8 mouse cellular contexts compared by ENCODE assay signal in genomic region chr3:51673408-51674086, GRCm38 (mm10). TPM values are rescaled to one million over a fixed set of nuclear protein-coding genes. Genes with fewer than 3 reads are reported as not detected.
A peak's percentile ranks its signal among the peaks of the same experiment; 100 is the strongest.
DNase-seq lines count a peak whose midpoint lies in the region; ATAC-seq lines count a peak whose summit lies in the region.

No protein-coding gene starts in this region.

- H3K4me1 ChIP-seq in midbrain, embryonic 10.5 days, result 0 out of 2 replicates have a peak, but pooled peaks cover 4% of the 10 kb centered on the region
- no peaks in the 10 kb centered on the region for H3K4me1 ChIP-seq in midbrain, embryonic 11.5 days (ENCODE audit: control insufficient read depth, insufficient read depth, low read length)
- H3K4me1 ChIP-seq in hindbrain, embryonic 11.5 days (replicated peaks; ENCODE audit: control insufficient read depth, insufficient read depth, low read length), result no peaks in the 10 kb centered on the region

- no peak overlapping the region for H3K9ac ChIP-seq in midbrain, embryonic 11.5 days (ENCODE audit: low read length)
- H3K9ac ChIP-seq in hindbrain, embryonic 11.5 days (ENCODE audit: low read depth, low read length), result no peak overlapping the region

- ATAC-seq in midbrain, embryonic 11.5 days (ENCODE audit: low FRiP score), result no peak
- peak; percentile 16; the same call in 1 of the 2 replicates for ATAC-seq in frontal cortex, adult (ENCODE audit: low TSS enrichment)
- ATAC-seq in hindbrain, embryonic 11.5 days (ENCODE audit: low FRiP score), result 0 out of 2 replicates have a peak, but pooled peaks have one; percentile 25

- peak; percentile 34 for DNase-seq in midbrain, embryonic 10.5 days (ENCODE audit: low spot score)
- no peak for DNase-seq in midbrain, embryonic 11.5 days (ENCODE audit: low spot score, missing footprints)
- peak; percentile 66 for DNase-seq in adrenal gland, postnatal 25 days
- peak; percentile 54 for DNase-seq in hindbrain, embryonic 11.5 days (ENCODE audit: low spot score)
- DNase-seq in left cerebral cortex, adult 18-20 months (ENCODE audit: low spot score in 2 of 2), result peak; percentile 19 to 56
- peak; percentile 66 for DNase-seq in mesoderm, embryonic 11.5 days (ENCODE audit: low read depth, low spot score)
- peak; percentile 85 for DNase-seq in urinary bladder, postnatal 14 days (ENCODE audit: low spot score)

- no peaks in the 10 kb centered on the region for H3K27me3 ChIP-seq in midbrain, embryonic 10.5 days (ENCODE audit: low read depth, poor library complexity, severe bottlenecking)
- no peaks in the 10 kb centered on the region for H3K27me3 ChIP-seq in midbrain, embryonic 11.5 days (ENCODE audit: control insufficient read depth, insufficient read depth, low read length)
- no peaks in the 10 kb centered on the region for H3K27me3 ChIP-seq in hindbrain, embryonic 11.5 days (ENCODE audit: control insufficient read depth, insufficient read depth, low read length)

- H3K4me3 ChIP-seq in midbrain, embryonic 10.5 days, result no peak overlapping the region
- H3K4me3 ChIP-seq in midbrain, embryonic 11.5 days (ENCODE audit: low read depth, low read length), result no peak overlapping the region
- no peak overlapping the region for H3K4me3 ChIP-seq in hindbrain, embryonic 11.5 days (ENCODE audit: low read depth, low read length)

- H3K4me2 ChIP-seq in midbrain, embryonic 11.5 days, result no peak overlapping the region
- no peak overlapping the region for H3K4me2 ChIP-seq in hindbrain, embryonic 11.5 days (replicated peaks; ENCODE audit: low read depth, low read length)

- no peak overlapping the region for H3K27ac ChIP-seq in midbrain, embryonic 10.5 days (replicated peaks)
- H3K27ac ChIP-seq in midbrain, embryonic 11.5 days (ENCODE audit: low read depth, low read length), result no peak overlapping the region
- no peak overlapping the region for H3K27ac ChIP-seq in hindbrain, embryonic 11.5 days (ENCODE audit: low read depth, low read length)

- no peaks in the 10 kb centered on the region for H3K36me3 ChIP-seq in midbrain, embryonic 10.5 days
- no peaks in the 10 kb centered on the region for H3K36me3 ChIP-seq in midbrain, embryonic 11.5 days (ENCODE audit: control insufficient read depth, insufficient read depth, low read length)
- H3K36me3 ChIP-seq in hindbrain, embryonic 11.5 days (ENCODE audit: control insufficient read depth, insufficient read depth, low read length), result no peaks in the 10 kb centered on the region

- H3K9me3 ChIP-seq in midbrain, embryonic 10.5 days (replicated peaks), result no peaks in the 10 kb centered on the region
- H3K9me3 ChIP-seq in midbrain, embryonic 11.5 days (ENCODE audit: control insufficient read depth, low read length), result no peaks in the 10 kb centered on the region
- no peaks in the 10 kb centered on the region for H3K9me3 ChIP-seq in hindbrain, embryonic 11.5 days (ENCODE audit: control insufficient read depth, low read length)

- WGBS in midbrain, embryonic 10.5 days, result 77% methylated on average over 21 of the region's 21 CpGs
- WGBS in midbrain, embryonic 11.5 days, result 77% methylated on average over 21 of the region's 21 CpGs
- WGBS in hindbrain, embryonic 11.5 days, result 73% methylated on average over 21 of the region's 21 CpGs

RNA-seq across cellular contexts. Expression of gene Mgst2, which starts 13.4 kb away (rescaled TPM):
- polyA plus RNA-seq in midbrain, embryonic 10.5 days (2016; fragmentation: Nextera tagmentation; extraction: Ambion mirVana), result 0.31 and 0.34 TPM in 2 replicates
- 0.22 TPM in 1 of 2 replicates, not detected in the other for polyA plus RNA-seq in midbrain, embryonic 11.5 days (2014; fragmentation: Nextera tagmentation; extraction: Ambion mirVana)
- 220 and 309 TPM in 2 replicates for total RNA-seq in adrenal gland, postnatal 25 days (2021)
- polyA plus RNA-seq in hindbrain, embryonic 11.5 days (2014; fragmentation: Nextera tagmentation; extraction: Ambion mirVana), result 0.09 TPM in 1 of 2 replicates, not detected in the other
- not detected for total RNA-seq in left cerebral cortex, adult 18-20 months (2021)
